Mouse (Mus musculus) olfactory bulb, adult 2 months (tissue): ENCODE results near the gene Cldnd1.

ENCODE experiments used
- CTCF ChIP-seq: fragments of 200-500 bp; IDR thresholded peaks from 2 replicates; pipeline ENCODE4 v1.5.1; 2012; ENCODE audit warnings: low read depth, mild to moderate bottlenecking, low read length, moderate library complexity; ENCODE audit not compliant: insufficient read depth
- POLR2A ChIP-seq: fragments of 200-500 bp; IDR thresholded peaks from 2 replicates; pipeline ENCODE4 v1.6.1; 2012; ENCODE audit warnings: mild to moderate bottlenecking, low read depth, low read length, moderate library complexity; ENCODE audit not compliant: insufficient read depth

GRCm38 (mm10) chr16:58683911-58684310, 43.8 kb upstream of the Cldnd1 start:
- no peak for TF ChIP-seq CTCF
- no peak for TF ChIP-seq POLR2A
